Mouse (Mus musculus) midbrain, embryonic 11.5 days (tissue): ENCODE results near the gene Hcar1. TPM values are rescaled to one million over a fixed set of nuclear protein-coding genes. Genes with fewer than 3 reads are reported as not detected.
A peak's percentile ranks its signal among the peaks of the same experiment; 100 is the strongest.

Source experiments
- ATAC-seq: fragments of 200-750 bp; cut with Nextera tagmentation; 2 replicates; pipeline ENCODE4 v1.8.0; 2017; ENCODE audit warnings: moderate TSS enrichment, moderate library complexity; ENCODE audit not compliant: low FRiP score
- DNase-seq: peaks from one replicate; pipeline ENCODE4 v3.0.0; 2015; ENCODE audit warnings: low spot score; ENCODE audit errors: missing footprints
- H3K27ac ChIP-seq: fragments of 300-500 bp; sonication (generic); 2 replicates; pipeline ENCODE4 v1.5.1; 2014; ENCODE audit warnings: low read depth, low read length
- H3K27me3 ChIP-seq: fragments of 300-500 bp; sonication (generic); 2 replicates; pipeline ENCODE4 v1.6.1; 2014; ENCODE audit warnings: mild to moderate bottlenecking, low read length, moderate library complexity, mixed read lengths; ENCODE audit not compliant: control insufficient read depth, insufficient read depth
- H3K36me3 ChIP-seq: fragments of 300-500 bp; sonication (generic); 2 replicates; pipeline ENCODE4 v1.6.1; 2014; ENCODE audit warnings: mild to moderate bottlenecking, low read length, moderate library complexity, mixed read lengths; ENCODE audit not compliant: control insufficient read depth, insufficient read depth
- H3K4me1 ChIP-seq: fragments of 300-500 bp; sonication (generic); 2 replicates; pipeline ENCODE4 v1.6.1; 2014; ENCODE audit warnings: low read length; ENCODE audit not compliant: control insufficient read depth, insufficient read depth
- H3K4me2 ChIP-seq: fragments of 300-500 bp; sonication (generic); 2 replicates; pipeline ENCODE4 v1.6.1; 2014; ENCODE audit warnings: mild to moderate bottlenecking, moderate library complexity
- H3K4me3 ChIP-seq: fragments of 300-500 bp; sonication (generic); 2 replicates; pipeline ENCODE4 v1.5.1; 2014; ENCODE audit warnings: low read depth, low read length
- H3K9ac ChIP-seq: fragments of 300-500 bp; sonication (generic); 2 replicates; pipeline ENCODE4 v1.6.1; 2014; ENCODE audit warnings: low read length
- H3K9me3 ChIP-seq: fragments of 300-500 bp; sonication (generic); 2 replicates; pipeline ENCODE4 v1.6.1; 2016; ENCODE audit warnings: low read length; ENCODE audit not compliant: control insufficient read depth
- WGBS: fragments of 180-500 bp; shearing (Covaris S2); extraction: QIAGEN DNeasy Blood & Tissue Kit; methylation state at CpG from one replicate; pipeline ENCODE4 v1.1.7; 2014; 5-methylcytosine and 5-hydroxymethylcytosine counted together
- polyA plus RNA-seq: library from polyadenylated mRNA; unstranded; fragments of >200 nt; fragmentation: Nextera tagmentation; extraction: Ambion mirVana; gene quantifications from 2 replicates; pipeline ENCODE4 v1.2.1, GENCODE M21; 2014

The Hcar1 gene
- polyA plus RNA-seq, 1 experiment from 2014 or later = not detected

GRCm38 (mm10) chr5:123878056-123878455, 1.8 kb downstream of the Hcar1 start:
- Histone ChIP-seq H3K9ac (no peak overlapping the region), H3K4me1 (no peaks in the 10 kb centered on the region), H3K4me2 (no peak overlapping the region), H3K27me3 (no peaks in the 10 kb centered on the region), H3K36me3 (no peaks in the 10 kb centered on the region), H3K4me3 (no peak overlapping the region), H3K27ac (no peak overlapping the region), H3K9me3 (no peaks in the 10 kb centered on the region)
- ATAC-seq = no peak
- 82% methylated on average over 14 of the region's 14 CpGs for WGBS
- DNase-seq = no peak

GRCm38 (mm10) chr5:123874177-123874576, 5.6 kb downstream of the Hcar1 start:
- DNase-seq (no peak), ATAC-seq (no peak)
- Histone ChIP-seq H3K9ac (no peak overlapping the region), H3K4me1 (no peaks in the 10 kb centered on the region), H3K9me3 (no peaks in the 10 kb centered on the region), H3K36me3 (no peaks in the 10 kb centered on the region), H3K27ac (no peak overlapping the region), H3K4me2 (no peak overlapping the region), H3K4me3 (no peak overlapping the region), H3K27me3 (no peaks in the 10 kb centered on the region)
- 85% methylated on average over 5 of the region's 5 CpGs for WGBS

- Histone ChIP-seq H3K4me1 (no peaks in the 10 kb centered on the region), H3K27me3 (no peaks in the 10 kb centered on the region), H3K4me2 (no peak overlapping the region), H3K9ac (no peak overlapping the region), H3K27ac (no peak overlapping the region), H3K4me3 (no peak overlapping the region), H3K36me3 (no peaks in the 10 kb centered on the region), H3K9me3 (no peaks in the 10 kb centered on the region)
- ATAC-seq = no peak
- no peak for DNase-seq
- WGBS = 86% methylated on average over 4 of the region's 4 CpGs
These were observed 10.2 kb downstream of the Hcar1 start for GRCm38 (mm10) chr5:123869615-123870014.

- Histone ChIP-seq H3K27me3 (no peaks in the 10 kb centered on the region), H3K4me3 (no peak overlapping the region), H3K9ac (no peak overlapping the region), H3K36me3 (no peaks in the 10 kb centered on the region), H3K9me3 (no peaks in the 10 kb centered on the region), H3K4me2 (no peak overlapping the region), H3K4me1 (no peaks in the 10 kb centered on the region), H3K27ac (no peak overlapping the region)
- no peak for ATAC-seq
- 90% methylated on average over 4 of the region's 4 CpGs for WGBS
- DNase-seq = no peak
These were observed 13.4 kb downstream of the Hcar1 start for GRCm38 (mm10) chr5:123866457-123866856.

GRCm38 (mm10) chr5:123865365-123865764, 14.5 kb downstream of the Hcar1 start, which contains the start of gene Hcar2:
Gene Hcar2 (minus strand): TSS chr5:123865499.
- ATAC-seq = no peak
- H3K4me1 ChIP-seq = no peaks in the 10 kb centered on the region
- H3K9me3 ChIP-seq = no peaks in the 10 kb centered on the region
- WGBS = 91% methylated on average over 12 of the region's 12 CpGs
- DNase-seq = peak; percentile 44
- no peak within 1 kb of the TSS for H3K4me3 ChIP-seq
- no peak within 1 kb of the TSS for H3K27ac ChIP-seq
- no peaks in the 10 kb centered on the region for H3K36me3 ChIP-seq
- H3K27me3 ChIP-seq = no peaks in the 10 kb centered on the region
- H3K4me2 ChIP-seq = no peak within 1 kb of the TSS
- H3K9ac ChIP-seq = no peak within 1 kb of the TSS

- no peak overlapping the region for H3K4me3 ChIP-seq
- no peaks in the 10 kb centered on the region for H3K4me1 ChIP-seq
- H3K27ac ChIP-seq = no peak overlapping the region
- no peak overlapping the region for H3K9ac ChIP-seq
- no peaks in the 10 kb centered on the region for H3K9me3 ChIP-seq
- DNase-seq (no peak), ATAC-seq (no peak)
- no peaks in the 10 kb centered on the region for H3K27me3 ChIP-seq
- WGBS = 87% methylated on average over 14 of the region's 14 CpGs
- no peak overlapping the region for H3K4me2 ChIP-seq
- no peaks in the 10 kb centered on the region for H3K36me3 ChIP-seq
These were observed 15.9 kb downstream of the Hcar1 start for GRCm38 (mm10) chr5:123863934-123864333.

GRCm38 (mm10) chr5:123862374-123863350, 17.2 kb downstream of the Hcar1 start:
- no peak overlapping the region for H3K27ac ChIP-seq
- H3K4me1 ChIP-seq = no peaks in the 10 kb centered on the region
- no peaks in the 10 kb centered on the region for H3K27me3 ChIP-seq
- DNase-seq = peak; percentile 26
- H3K9ac ChIP-seq = no peak overlapping the region
- no peaks in the 10 kb centered on the region for H3K9me3 ChIP-seq
- H3K36me3 ChIP-seq = no peaks in the 10 kb centered on the region
- 86% methylated on average over 15 of the region's 15 CpGs for WGBS
- no peak overlapping the region for H3K4me2 ChIP-seq
- ATAC-seq = no peak
- H3K4me3 ChIP-seq = no peak overlapping the region

- Histone ChIP-seq H3K4me2 (no peak overlapping the region), H3K4me3 (no peak overlapping the region), H3K9me3 (no peaks in the 10 kb centered on the region), H3K36me3 (no peaks in the 10 kb centered on the region), H3K9ac (no peak overlapping the region), H3K4me1 (no peaks in the 10 kb centered on the region), H3K27ac (no peak overlapping the region), H3K27me3 (no peaks in the 10 kb centered on the region)
- WGBS = 87% methylated on average over 11 of the region's 11 CpGs
- DNase-seq = peak; percentile 81
- ATAC-seq = no peak
These were observed 21.0 kb downstream of the Hcar1 start for GRCm38 (mm10) chr5:123858798-123859197.

GRCm38 (mm10) chr5:123854511-123854910, 25.3 kb downstream of the Hcar1 start:
- DNase-seq (no peak), ATAC-seq (no peak)
- H3K27ac ChIP-seq = no peak overlapping the region
- H3K9me3 ChIP-seq = no peaks in the 10 kb centered on the region
- 90% methylated on average over 9 of the region's 9 CpGs for WGBS
- H3K4me2 ChIP-seq = no peak overlapping the region
- H3K4me3 ChIP-seq = no peak overlapping the region
- H3K9ac ChIP-seq = no peak overlapping the region
- H3K4me1 ChIP-seq = no peaks in the 10 kb centered on the region
- no peaks in the 10 kb centered on the region for H3K27me3 ChIP-seq
- H3K36me3 ChIP-seq = no peaks in the 10 kb centered on the region
